Mouse (Mus musculus): ENCODE data around the gene Tas2r119. TPM values are rescaled to one million over a fixed set of nuclear protein-coding genes. Genes with fewer than 3 reads are reported as not detected.
"Not testable (repeated sequence)": the region's sequence is repeated elsewhere in the genome, so short reads cannot be mapped to it uniquely, and the experiment has no call there.

The Tas2r119 gene
- total RNA-seq, 2 experiments from 2014 or later = not detected

DNA sequence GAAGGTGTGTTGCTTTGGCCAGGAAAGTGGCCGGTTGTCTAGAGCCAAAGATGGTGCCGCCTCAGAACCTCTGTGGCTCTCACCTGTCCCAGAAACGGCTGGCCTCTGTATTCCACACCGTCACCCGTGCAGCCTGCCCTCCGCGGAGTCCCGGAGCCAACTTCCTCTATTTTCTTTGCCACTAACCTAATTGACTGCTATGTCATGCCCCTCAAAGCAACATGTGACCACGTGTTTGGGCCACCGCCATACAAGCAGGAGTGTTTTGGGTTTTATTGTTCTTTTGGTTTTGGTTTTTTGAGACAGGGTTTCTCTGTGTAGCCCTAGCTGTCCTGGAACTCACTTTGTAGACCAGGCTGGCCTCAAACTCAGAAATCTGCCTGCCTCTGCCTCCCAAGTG is 37.6 kb downstream of the Tas2r119 start:
- DNase-seq; intact Hi-C loops (cut with DNase I): not testable (repeated sequence)

DNA sequence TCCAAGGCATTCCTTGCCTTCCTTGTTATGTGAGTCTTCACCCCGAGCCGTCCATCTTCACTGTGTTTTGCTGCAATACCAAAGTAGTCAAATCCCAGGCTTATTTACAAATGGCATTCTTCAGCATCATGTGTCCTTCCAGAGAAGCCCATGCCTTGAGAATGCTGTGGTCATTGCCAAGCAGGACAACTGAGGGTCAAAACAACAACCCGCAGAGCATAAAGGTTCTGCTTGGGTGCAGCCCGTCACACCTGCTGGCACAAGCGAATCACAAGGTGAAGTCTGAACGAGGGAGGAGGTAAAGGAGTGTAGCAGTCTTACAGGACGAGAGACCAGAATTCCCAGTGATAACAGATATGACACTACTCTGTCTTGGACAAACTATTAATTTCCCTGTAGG is 45.9 kb downstream of the Tas2r119 start:
- intact Hi-C loops (cut with DNase I) = no loop called here
- DNase-seq = no peak

DNA sequence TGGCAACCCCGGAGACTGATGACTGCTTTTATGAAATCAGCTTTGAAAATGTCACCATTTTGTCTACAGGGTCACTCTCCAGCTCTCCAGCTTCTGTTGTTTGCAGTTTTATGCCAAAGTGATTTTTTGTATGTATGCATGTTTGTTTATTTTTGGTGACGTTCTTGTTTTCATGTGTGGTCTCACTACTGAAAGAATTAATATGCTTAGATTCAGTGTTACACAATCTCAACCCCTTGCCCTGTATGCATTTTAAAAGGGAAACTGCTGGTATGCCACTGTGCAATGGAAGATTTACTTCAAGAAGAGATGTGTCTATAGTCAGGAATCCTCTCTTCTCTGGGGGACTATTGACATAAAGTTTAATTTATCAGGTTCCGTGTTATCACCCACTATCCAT is 48.3 kb downstream of the Tas2r119 start:
- intact Hi-C loops (cut with DNase I) = no loop called here
- no peak for DNase-seq

DNA sequence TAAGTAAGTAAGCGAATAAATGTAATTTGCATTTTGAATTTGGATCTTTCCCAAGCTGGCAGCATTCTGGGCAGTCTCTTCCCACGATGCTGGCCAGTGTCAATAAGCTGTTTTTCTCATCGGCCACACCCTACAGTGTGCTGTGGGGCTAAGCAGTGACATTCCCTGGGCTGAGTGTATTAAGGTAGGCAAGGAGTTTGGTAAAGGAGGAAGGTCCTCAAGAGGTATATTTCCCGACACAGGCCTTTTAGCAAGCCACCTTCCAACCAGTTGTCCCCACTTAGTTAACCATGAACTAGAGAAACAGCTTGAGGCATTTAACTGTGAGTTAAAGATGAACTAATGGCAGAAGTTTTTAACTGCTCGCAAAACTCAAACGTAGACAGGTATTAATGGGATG is 49.3 kb downstream of the Tas2r119 start:
- intact Hi-C loops (cut with DNase I) = no loop called here
- DNase-seq = no peak

DNA sequence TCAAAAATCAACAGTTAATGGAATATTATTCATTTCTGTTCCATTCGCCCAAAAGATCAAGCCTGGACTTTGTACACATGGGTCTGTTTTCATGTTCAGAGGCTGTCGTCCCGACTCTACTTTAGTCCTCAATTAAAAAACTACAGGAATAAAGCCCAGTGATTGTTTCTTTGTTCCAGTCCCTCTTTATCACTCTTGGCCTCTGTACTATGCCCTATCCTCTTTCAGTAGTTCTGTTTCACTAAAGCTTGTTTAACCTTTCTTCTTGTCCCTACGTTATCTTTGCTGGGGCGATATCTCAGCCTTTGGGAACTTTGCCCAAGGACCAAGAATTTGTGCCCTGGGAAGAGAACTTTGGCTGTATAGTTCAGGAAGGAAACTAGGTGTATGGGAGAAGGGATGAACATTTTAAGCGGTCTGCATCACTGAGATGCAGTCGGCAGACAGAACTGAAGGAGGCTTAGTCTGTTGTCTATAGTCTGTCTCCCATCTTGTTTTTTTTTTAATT is 49.9 kb downstream of the Tas2r119 start:
- no peak for DNase-seq
- intact Hi-C loops (cut with DNase I) = no loop called here

Other genes starting within 250 kb of the Tas2r119 start
- gene Sema5a, start 67.5 kb downstream of the Tas2r119 start, total RNA-seq (2021) = 1 to 10 TPM; 2.4 to 3.0 TPM

All from gastrocnemius, postnatal 36 days (tissue).